Comparison of ENCODE assay signal across 13 mouse cellular contexts in genomic region chr8:107505271-107505670, GRCm38 (mm10).
DNase-seq lines count a peak whose midpoint lies in the region; ATAC-seq and TF ChIP-seq lines count a peak whose summit lies in the region.
"Had no signal": no experiment of that assay in that cellular context is flagged by ENCODE, and none has a peak within 500 bp of the region (broad histone marks: within the 10 kb centered on the region; RNA-seq: fewer than 3 reads in every experiment).

No protein-coding gene starts in this region.

- no peaks in the 10 kb centered on the region for H3K9me3 ChIP-seq in lung, embryonic 14.5 days (ENCODE audit: low read depth, low read length)
- H3K9me3 ChIP-seq in limb, embryonic 13.5 days = no peaks in the 10 kb centered on the region
- H3K9me3 ChIP-seq: stomach, embryonic 15.5 days had no signal

- H3K27me3 ChIP-seq in lung, embryonic 14.5 days (ENCODE audit: insufficient read depth, low read length) = no peaks in the 10 kb centered on the region
- no peaks in the 10 kb centered on the region for H3K27me3 ChIP-seq in limb, embryonic 13.5 days
- H3K27me3 ChIP-seq: CH12.LX; stomach, embryonic 15.5 days had no signal

- H3K9ac ChIP-seq in lung, embryonic 14.5 days = no peak overlapping the region
- H3K9ac ChIP-seq in limb, embryonic 13.5 days = no peak overlapping the region
- H3K9ac ChIP-seq: hindbrain, embryonic 14.5 days; stomach, embryonic 15.5 days had no signal

- no peak for TF ChIP-seq CTCF in lung, embryonic 14.5 days (IDR thresholded peaks at IDR 0.05; ENCODE audit: low read depth)

- no peak overlapping the region for H3K4me2 ChIP-seq in lung, embryonic 14.5 days
- H3K4me2 ChIP-seq in limb, embryonic 13.5 days (replicated peaks) = no peak overlapping the region
- H3K4me2 ChIP-seq: hindbrain, embryonic 14.5 days; stomach, embryonic 15.5 days had no signal

- H3K36me3 ChIP-seq in lung, embryonic 14.5 days (ENCODE audit: insufficient read depth) = 0 out of 2 replicates have a peak, but pooled peaks cover 6% of the 10 kb centered on the region
- peaks cover 26% of the 10 kb centered on the region for H3K36me3 ChIP-seq in limb, embryonic 13.5 days

- H3K4me3 ChIP-seq in lung, embryonic 14.5 days (ENCODE audit: low read depth, low read length) = no peak overlapping the region
- no peak overlapping the region for H3K4me3 ChIP-seq in limb, embryonic 13.5 days
- H3K4me3 ChIP-seq: stomach, embryonic 15.5 days had no signal

- no peak for ATAC-seq in lung, embryonic 14.5 days (ENCODE audit: insufficient read depth)
- no peak for ATAC-seq in limb, embryonic 13.5 days (ENCODE audit: low FRiP score, low read depth)
- ATAC-seq in megakaryocyte progenitor cell, adult 5-6 weeks (replicated peaks; ENCODE audit: poor library complexity) = no peak

- 0 out of 2 replicates have a peak overlapping the region, but pooled peaks have one; percentile 12 for H3K27ac ChIP-seq in lung, embryonic 14.5 days (ENCODE audit: low read depth)
- peak overlapping the region; percentile 61 for H3K27ac ChIP-seq in limb, embryonic 13.5 days
- H3K27ac ChIP-seq: hindbrain, embryonic 14.5 days; stomach, embryonic 15.5 days had no signal

- DNase-seq in lung, embryonic 14.5 days = no peak
- DNase-seq in lung, postnatal 10 days = no peak
- peak; percentile 76 for DNase-seq in brain, adult 2 months (ENCODE audit: low read depth, low spot score)
- DNase-seq in cerebellum, postnatal 10 days = peak; percentile 36 to 40
- DNase-seq in right cerebral cortex, postnatal 4 days = no peak
- DNase-seq: adrenal gland, postnatal 25 days; lung, postnatal 4 days; thymus, postnatal 4 days had no signal

- peaks cover 18% of the 10 kb centered on the region; the same call in 1 of the 2 replicates for H3K4me1 ChIP-seq in lung, embryonic 14.5 days (ENCODE audit: insufficient read depth)
- H3K4me1 ChIP-seq in limb, embryonic 13.5 days = peaks cover 42% of the 10 kb centered on the region

- WGBS in lung, embryonic 14.5 days = 72% methylated on average over 4 of the region's 4 CpGs
- WGBS in limb, embryonic 13.5 days = 70% methylated on average over 4 of the region's 4 CpGs

Comparison
In these comparisons a context has a peak if more than half of its experiments do, and no peak if none do; other contexts are left out.
1. DNase-seq: peak in brain, adult 2 months (single experiment) and cerebellum, postnatal 10 days (2 of 2); none in lung, embryonic 14.5 days (single experiment), lung, postnatal 10 days (single experiment) and right cerebral cortex, postnatal 4 days (single experiment).